Mouse (Mus musculus) Muller cell, postnatal 12 days (primary cell): ENCODE results near the gene Man2a1.

Source experiments
- DNase-seq: peaks from one replicate; pipeline ENCODE4 v3.0.0-alpha.2; 2015; ENCODE audit errors: inconsistent ontology term

Gene Man2a1

GRCm38 (mm10) chr17:64630506-64630905 is 30.0 kb downstream of the Man2a1 start:
- no peak for DNase-seq

- no peak for DNase-seq
These were observed 37.5 kb downstream of the Man2a1 start for GRCm38 (mm10) chr17:64637868-64638537.

GRCm38 (mm10) chr17:64641376-64641775 is 40.8 kb downstream of the Man2a1 start:
- no peak for DNase-seq

GRCm38 (mm10) chr17:64643644-64644043 is 43.1 kb downstream of the Man2a1 start:
- DNase-seq = no peak

GRCm38 (mm10) chr17:64644888-64645605 is 44.5 kb downstream of the Man2a1 start:
- DNase-seq = no peak

GRCm38 (mm10) chr17:64647396-64647795 is 46.9 kb downstream of the Man2a1 start:
- peak; percentile 16 for DNase-seq

GRCm38 (mm10) chr17:64650702-64651101 is 50.2 kb downstream of the Man2a1 start:
- DNase-seq = no peak

- no peak for DNase-seq
These were observed 53.1 kb downstream of the Man2a1 start for GRCm38 (mm10) chr17:64653621-64654020.

- DNase-seq = no peak
These were observed 59.1 kb downstream of the Man2a1 start for GRCm38 (mm10) chr17:64659682-64660081.

- DNase-seq = no peak
These were observed 66.0 kb downstream of the Man2a1 start for GRCm38 (mm10) chr17:64666518-64666917.

GRCm38 (mm10) chr17:64668504-64668903 is 68.0 kb downstream of the Man2a1 start:
- peak; percentile 17 for DNase-seq

- DNase-seq = no peak
These were observed 73.9 kb downstream of the Man2a1 start for GRCm38 (mm10) chr17:64674401-64674800.

GRCm38 (mm10) chr17:64674980-64675379 is 74.4 kb downstream of the Man2a1 start:
- no peak for DNase-seq

GRCm38 (mm10) chr17:64676735-64677469 is 76.4 kb downstream of the Man2a1 start:
- DNase-seq = peak; percentile 34

- DNase-seq = no peak
These were observed 80.9 kb downstream of the Man2a1 start for GRCm38 (mm10) chr17:64681461-64681860.

GRCm38 (mm10) chr17:64681927-64682326 is 81.4 kb downstream of the Man2a1 start:
- DNase-seq = no peak

GRCm38 (mm10) chr17:64684088-64684487 is 83.6 kb downstream of the Man2a1 start:
- no peak for DNase-seq

GRCm38 (mm10) chr17:64685216-64685903 is 84.8 kb downstream of the Man2a1 start:
- no peak for DNase-seq

- no peak for DNase-seq
These were observed 89.1 kb downstream of the Man2a1 start for GRCm38 (mm10) chr17:64689614-64690013.

- DNase-seq = no peak
These were observed 96.8 kb downstream of the Man2a1 start for GRCm38 (mm10) chr17:64697277-64697831.

- no peak for DNase-seq
These were observed 98.0 kb downstream of the Man2a1 start for GRCm38 (mm10) chr17:64698516-64698915.
